Mouse (Mus musculus): ENCODE measurements around the gene Gtf3c3. TPM values are rescaled to one million over a fixed set of nuclear protein-coding genes. Genes with fewer than 3 reads are reported as not detected.

The Gtf3c3 gene
- total RNA-seq, 2 experiments from 2014 or later, result 11.5 to 49.3 TPM

Other genes with a start within 250 kb of the Gtf3c3 start
- not detected in 2 replicates for gene Hecw2, start 243.8 kb downstream of the Gtf3c3 start, total RNA-seq (2014; fragmentation: Nextera tagmentation)
- not detected in 2 replicates for gene Hecw2, start 243.8 kb downstream of the Gtf3c3 start, total RNA-seq (2017)
- 0.51 TPM in 1 of 2 replicates, not detected in the other for gene Ccdc150, start 188.3 kb downstream of the Gtf3c3 start, total RNA-seq (2014; fragmentation: Nextera tagmentation)
- gene Ccdc150, start 188.3 kb downstream of the Gtf3c3 start, total RNA-seq (2017), result 0.56 and 3.0 TPM in 2 replicates
- not detected in 2 replicates for gene Pgap1, start 118.7 kb upstream of the Gtf3c3 start, total RNA-seq (2014; fragmentation: Nextera tagmentation)
- 0.39 and 0.67 TPM in 2 replicates for gene Pgap1, start 118.7 kb upstream of the Gtf3c3 start, total RNA-seq (2017)